Mouse (Mus musculus) spleen, postnatal 10 days (tissue): Measurements from ENCODE around the gene Fmnl2.

Experiments used
- DNase-seq, 2 experiments: peaks; one replicate each; pipeline ENCODE4 v3.0.0; 2021 to 2022; ENCODE audit warnings: low spot score in 2 of 2

Gene Fmnl2

GRCm38 (mm10) chr2:52913746-52914145 lies 56.1 kb downstream of the Fmnl2 start:
- DNase-seq = no peak

- DNase-seq = no peak
Measured at GRCm38 (mm10) chr2:52915536-52915935, 57.9 kb downstream of the Fmnl2 start.

- no peak for DNase-seq
Measured at GRCm38 (mm10) chr2:52918094-52918493, 60.4 kb downstream of the Fmnl2 start.

- no peak for DNase-seq
Measured at GRCm38 (mm10) chr2:52920701-52921435, 63.2 kb downstream of the Fmnl2 start.

GRCm38 (mm10) chr2:52925062-52925461 lies 67.4 kb downstream of the Fmnl2 start:
- DNase-seq = no peak

- no peak for DNase-seq
Measured at GRCm38 (mm10) chr2:52927381-52927780, 69.7 kb downstream of the Fmnl2 start.

GRCm38 (mm10) chr2:52927858-52928301 lies 70.2 kb downstream of the Fmnl2 start:
- no peak for DNase-seq

- no peak for DNase-seq
Measured at GRCm38 (mm10) chr2:52928401-52928800, 70.7 kb downstream of the Fmnl2 start.

GRCm38 (mm10) chr2:52930106-52930868 lies 72.6 kb downstream of the Fmnl2 start:
- peak in 1 of 2 experiments; percentile 16 for DNase-seq

GRCm38 (mm10) chr2:52931315-52931714 lies 73.7 kb downstream of the Fmnl2 start:
- DNase-seq = no peak

GRCm38 (mm10) chr2:52935906-52936305 lies 78.2 kb downstream of the Fmnl2 start:
- DNase-seq = no peak

GRCm38 (mm10) chr2:52938351-52939074 lies 80.9 kb downstream of the Fmnl2 start:
- DNase-seq = no peak

- DNase-seq = no peak
Measured at GRCm38 (mm10) chr2:52943644-52944423, 86.2 kb downstream of the Fmnl2 start.

- DNase-seq = no peak
Measured at GRCm38 (mm10) chr2:52944594-52944993, 86.9 kb downstream of the Fmnl2 start.

GRCm38 (mm10) chr2:52946074-52946473 lies 88.4 kb downstream of the Fmnl2 start:
- DNase-seq = no peak

- DNase-seq = no peak
Measured at GRCm38 (mm10) chr2:52946524-52947186, 89.0 kb downstream of the Fmnl2 start.

GRCm38 (mm10) chr2:52948406-52948805 lies 90.7 kb downstream of the Fmnl2 start:
- DNase-seq = no peak

GRCm38 (mm10) chr2:52949556-52949955 lies 91.9 kb downstream of the Fmnl2 start:
- DNase-seq = no peak

GRCm38 (mm10) chr2:52950226-52950625 lies 92.6 kb downstream of the Fmnl2 start:
- DNase-seq = no peak

GRCm38 (mm10) chr2:52952202-52952730 lies 94.6 kb downstream of the Fmnl2 start:
- DNase-seq = no peak

- peak in 1 of 2 experiments; percentile 68 for DNase-seq
Measured at GRCm38 (mm10) chr2:52955090-52955489, 97.4 kb downstream of the Fmnl2 start.
